Mouse (Mus musculus) layer of hippocampus, postnatal 14 days (tissue): ENCODE data around the gene Ccdc51. TPM values are rescaled to one million over a fixed set of nuclear protein-coding genes. Genes with fewer than 3 reads are reported as not detected.
"Not testable (repeated sequence)": the region's sequence is repeated elsewhere in the genome, so short reads cannot be mapped to it uniquely, and the experiment has no call there.

Experiments used
- DNase-seq, 2 experiments: peaks; one replicate each; pipeline ENCODE4 v3.0.0; 2021 to 2022; ENCODE audit warnings: low spot score in 2 of 2, mixed read lengths in 1 of 2
- total RNA-seq, 2 experiments: library from RNA; stranded (reverse); gene quantifications; 2 replicates each; pipeline ENCODE4 v1.2.3; 2021

Ccdc51 gene
- total RNA-seq, 2 experiments from 2014 or later, result 7.4 to 9.4 TPM

DNA sequence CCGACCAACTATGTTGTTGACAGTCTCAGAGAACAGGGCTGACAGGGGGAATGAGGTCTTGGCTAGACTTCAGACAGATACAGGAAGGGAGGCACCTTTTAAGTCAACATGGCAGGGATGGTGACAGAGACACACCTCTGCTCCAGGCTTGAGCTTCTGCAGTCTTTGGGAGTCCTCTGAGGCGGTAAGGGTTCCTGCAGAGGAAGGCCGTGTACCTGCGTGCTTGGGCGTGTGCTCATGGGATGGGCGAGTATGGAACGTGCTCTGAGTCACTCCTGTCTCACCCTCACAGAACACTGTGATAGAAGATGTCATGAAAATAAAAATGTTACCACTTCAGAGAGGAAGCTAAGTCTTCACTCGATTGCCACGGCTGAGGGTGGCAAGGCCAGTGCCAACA, 37.3 kb downstream of the Ccdc51 start:
- DNase-seq, result no peak

DNA sequence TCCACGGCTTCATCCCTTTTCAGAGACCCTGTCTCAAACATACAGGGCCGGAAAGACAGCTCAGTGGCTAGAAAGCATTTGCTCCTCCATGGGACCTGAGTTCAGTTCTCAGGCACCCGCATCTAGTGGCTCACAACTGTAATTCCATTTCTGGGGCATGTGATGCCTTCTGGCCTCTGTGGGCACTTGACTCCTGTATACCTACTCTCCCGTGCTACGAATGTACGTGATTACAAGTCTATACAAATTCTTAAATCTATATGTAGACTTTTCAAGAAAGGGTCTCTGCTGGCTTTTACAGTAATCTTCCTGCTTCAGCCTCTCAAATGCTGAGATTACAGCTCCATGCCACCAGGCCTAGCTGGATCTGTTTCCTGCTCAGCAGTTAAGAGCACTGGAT, 38.7 kb downstream of the Ccdc51 start:
- no peak for DNase-seq

DNA sequence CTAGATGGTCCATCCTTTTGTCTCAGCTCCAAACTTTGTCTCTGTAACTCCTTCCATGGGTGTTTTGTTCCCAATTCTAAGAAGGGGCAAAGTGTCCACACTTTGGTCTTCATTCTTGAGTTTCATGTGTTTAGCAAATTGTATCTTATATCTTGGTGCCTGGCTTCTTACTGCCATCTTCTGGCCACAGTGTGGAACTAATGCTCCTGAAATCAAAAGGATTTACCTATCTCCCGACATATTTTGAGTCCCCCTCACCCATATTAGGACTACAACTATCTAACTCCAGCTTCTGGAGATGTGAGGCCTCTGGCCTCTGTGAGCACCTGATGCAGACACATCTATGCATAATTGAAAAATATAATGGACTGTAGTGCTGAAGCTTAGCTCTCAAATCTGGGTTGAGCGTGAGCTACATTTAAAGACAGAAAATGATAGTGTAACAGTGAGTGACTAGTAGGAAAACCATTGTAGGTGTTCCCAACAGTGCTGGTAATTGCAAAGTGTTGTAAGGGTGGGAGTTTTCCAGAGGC, 40.3 kb downstream of the Ccdc51 start:
- peak in 1 of 2 experiments; percentile 52 for DNase-seq

DNA sequence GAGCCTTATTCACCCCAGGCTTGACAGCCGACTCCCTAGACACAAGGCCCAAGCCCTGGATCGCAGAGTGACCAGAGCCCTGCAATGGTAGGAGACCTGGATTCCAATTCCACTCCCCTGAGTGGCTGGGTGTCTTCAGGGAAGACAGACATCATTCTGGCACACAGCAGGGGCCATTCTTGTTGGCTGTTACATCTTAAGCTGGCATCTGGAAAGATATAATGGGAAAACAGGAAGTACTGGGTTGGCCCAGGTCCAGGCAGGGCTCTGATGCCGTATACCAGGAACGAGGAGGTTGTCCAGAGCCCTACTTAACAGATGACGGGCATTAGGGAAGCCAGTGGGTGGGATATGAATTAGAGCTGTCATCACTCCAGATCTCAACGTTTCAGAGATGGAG, 41.0 kb downstream of the Ccdc51 start:
- peak in 1 of 2 experiments; percentile 19 for DNase-seq

GRCm38 (mm10) chr9:109124164-109124563, 41.9 kb downstream of the Ccdc51 start:
- no peak for DNase-seq

DNA sequence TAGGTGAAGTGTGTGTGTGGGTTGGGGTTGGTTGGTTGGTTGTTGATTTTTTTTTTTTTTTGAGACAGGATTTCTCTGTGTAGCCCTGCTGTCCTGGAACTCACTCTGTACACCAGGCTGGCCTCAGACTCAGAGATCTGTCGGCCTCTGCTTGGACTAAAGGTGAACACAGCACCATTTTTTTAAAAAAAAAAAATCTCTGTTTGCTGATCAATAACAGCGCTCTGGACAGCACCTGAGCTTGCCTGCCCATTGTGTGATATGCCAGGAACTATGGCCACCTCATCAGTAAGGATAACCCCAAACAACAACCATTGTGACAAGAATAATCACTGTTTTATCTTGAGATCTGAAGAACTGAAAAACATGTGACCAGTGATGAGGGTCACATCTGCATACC, 42.8 kb downstream of the Ccdc51 start:
- no peak for DNase-seq

DNA sequence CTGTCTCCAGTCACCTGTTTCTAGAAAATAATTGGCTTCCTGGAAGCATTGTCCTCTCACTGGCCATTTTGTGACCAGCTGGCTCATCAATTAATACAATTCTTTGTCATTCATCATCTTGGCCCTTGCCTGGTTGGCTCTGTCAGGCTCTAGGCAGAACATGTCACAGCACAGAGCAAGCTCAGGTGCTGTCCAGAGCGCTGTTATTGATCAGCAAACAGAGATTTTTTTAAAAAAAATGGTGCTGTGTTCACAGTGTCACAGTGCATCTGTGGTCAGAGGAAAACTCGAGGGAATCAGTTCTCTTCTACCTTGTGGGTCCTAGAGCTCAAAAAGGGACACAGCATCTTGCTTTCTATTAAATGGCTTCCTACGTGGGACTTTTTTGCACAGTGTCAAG, 43.2 kb downstream of the Ccdc51 start:
- no peak for DNase-seq

GRCm38 (mm10) chr9:109127076-109127475, 44.8 kb downstream of the Ccdc51 start:
- no peak for DNase-seq

DNA sequence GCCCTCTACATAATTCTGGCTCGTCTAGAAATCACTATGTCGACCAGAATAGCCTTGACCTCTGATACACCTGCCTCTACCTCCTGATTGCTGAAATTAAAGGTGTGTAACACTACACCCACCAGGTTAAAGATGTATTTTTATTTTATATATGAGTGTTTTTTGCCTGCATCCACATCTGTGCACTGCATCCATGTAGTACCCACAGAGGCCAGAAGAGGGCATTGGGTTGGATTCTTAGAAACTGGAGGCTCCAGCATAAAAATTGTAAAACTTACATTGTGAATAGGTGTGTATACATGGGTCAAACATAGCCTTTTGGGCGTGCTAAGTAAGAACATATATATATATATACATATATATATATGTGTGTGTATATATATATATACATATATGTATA, 45.9 kb downstream of the Ccdc51 start:
- peak in 1 of 2 experiments; percentile 23 for DNase-seq

DNA sequence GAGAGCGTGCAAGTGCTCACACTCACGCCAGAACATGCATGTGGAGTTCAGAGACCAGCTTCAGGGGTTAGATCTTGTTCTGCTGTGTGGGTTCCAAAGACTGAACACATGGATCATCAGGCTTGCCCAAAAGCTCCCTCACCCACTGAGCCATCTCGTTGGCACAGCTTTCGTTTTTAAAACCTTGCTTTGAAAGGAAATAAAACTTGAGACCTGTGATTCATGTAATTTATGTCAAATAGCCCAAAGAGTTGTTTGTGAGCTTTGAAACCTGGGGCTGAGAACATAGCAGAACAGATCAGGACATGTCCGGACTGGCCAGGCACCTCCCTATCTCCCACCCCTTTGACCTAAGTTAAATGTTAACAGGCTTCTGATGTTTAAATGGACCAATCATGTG, 47.8 kb downstream of the Ccdc51 start:
- DNase-seq, result no peak

- not testable (repeated sequence) for DNase-seq
These were observed 58.1 kb downstream of the Ccdc51 start for GRCm38 (mm10) chr9:109140414-109140813.

Other genes with a start within 250 kb of the Ccdc51 start
- gene Slc26a6, start 229.2 kb upstream of the Ccdc51 start, total RNA-seq, result 10 to 100 TPM; 31.5 to 33.6 TPM
- under 1 TPM; 0.37 to 0.43 TPM for gene Tmem89, start 167.9 kb upstream of the Ccdc51 start, total RNA-seq
- 100 to 1,000 TPM; 388 to 394 TPM for gene Uqcrc1, start 145.9 kb upstream of the Ccdc51 start, total RNA-seq
- gene Col7a1, start 128.9 kb upstream of the Ccdc51 start, total RNA-seq, result 1 to 10 TPM; 5.0 TPM
- gene Ucn2, start 96.5 kb upstream of the Ccdc51 start, total RNA-seq, result not detected
- gene Pfkfb4, start 90.7 kb upstream of the Ccdc51 start, total RNA-seq, result 10 to 100 TPM; 13.7 to 17.8 TPM
- 10 to 100 TPM; 42.5 to 49.9 TPM for gene Shisa5, start 43.9 kb upstream of the Ccdc51 start, total RNA-seq
- gene Trex1, start 22.8 kb upstream of the Ccdc51 start, total RNA-seq, result 10 to 100 TPM in 1 of 2 experiments, 1 to 10 TPM in 1; 9.9 to 10.8 TPM
- gene Atrip, start 8.4 kb upstream of the Ccdc51 start, total RNA-seq, result 10 to 100 TPM; 27.3 to 31.7 TPM
- 100 to 1,000 TPM; 304 to 316 TPM for gene Tma7, start 94 bp downstream of the Ccdc51 start, total RNA-seq
- gene Plxnb1, start 12.9 kb downstream of the Ccdc51 start, total RNA-seq, result 10 to 100 TPM; 90.5 to 91.9 TPM
- gene Fbxw21, start 79.5 kb downstream of the Ccdc51 start, total RNA-seq, result not detected
- gene Fbxw13, start 113.5 kb downstream of the Ccdc51 start, total RNA-seq, result not detected
- gene Fbxw20, start 152.3 kb downstream of the Ccdc51 start, total RNA-seq, result not detected
- gene Fbxw14, start 205.2 kb downstream of the Ccdc51 start, total RNA-seq, result not detected